Mouse (Mus musculus): ENCODE measurements around the gene Robo1.

Gene Robo1

DNA sequence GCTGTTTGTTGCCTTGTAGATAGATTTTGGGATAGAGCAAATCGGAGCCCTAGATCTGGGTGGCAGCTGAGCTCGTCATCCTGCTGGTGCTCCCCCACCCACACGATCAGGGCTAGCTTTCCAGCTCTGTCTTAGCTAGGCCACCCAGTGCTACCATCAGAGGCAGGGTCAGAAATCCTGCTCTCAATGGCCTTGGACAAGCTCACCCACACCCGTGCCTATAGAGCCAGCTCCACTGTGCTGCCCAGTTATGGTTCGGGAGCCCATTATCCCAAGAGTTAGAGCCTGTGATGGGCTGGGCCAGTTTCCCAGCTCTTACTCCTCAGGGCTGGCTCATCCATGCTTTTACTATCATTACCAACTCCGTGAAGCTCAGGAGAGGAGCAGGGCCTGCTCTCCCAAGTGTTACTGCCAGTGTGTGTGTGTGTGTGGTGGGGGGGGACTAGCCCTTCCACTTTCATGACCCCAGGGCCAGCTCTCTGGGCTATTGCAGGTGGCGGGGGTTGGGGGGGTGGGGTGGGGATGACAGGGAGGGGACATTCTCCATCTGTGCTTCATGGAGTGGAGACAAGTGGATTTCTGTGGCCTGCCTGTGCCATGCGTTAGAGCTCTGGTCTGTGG is 461.2 kb downstream of the Robo1 start:
- no peak for DNase-seq

DNA sequence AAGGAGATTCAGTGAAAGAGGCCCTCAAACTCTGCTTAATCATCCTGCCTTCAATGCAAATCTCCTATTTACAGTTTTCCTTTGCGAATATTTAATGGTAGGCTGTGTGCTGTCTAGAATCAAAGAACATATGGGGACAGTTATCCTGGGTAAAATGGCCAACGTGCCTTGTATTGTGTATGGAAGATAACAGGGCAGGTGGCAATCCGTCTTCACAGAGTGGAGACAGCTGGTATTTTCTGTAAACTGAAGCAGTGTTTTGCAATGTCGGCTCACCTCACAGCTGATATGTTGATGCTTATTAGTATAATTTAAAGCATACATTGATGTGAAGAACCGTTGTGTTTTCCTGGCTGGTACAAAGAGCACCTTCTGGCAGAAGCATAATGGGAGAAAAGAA is 464.2 kb downstream of the Robo1 start:
- no peak for DNase-seq

DNA sequence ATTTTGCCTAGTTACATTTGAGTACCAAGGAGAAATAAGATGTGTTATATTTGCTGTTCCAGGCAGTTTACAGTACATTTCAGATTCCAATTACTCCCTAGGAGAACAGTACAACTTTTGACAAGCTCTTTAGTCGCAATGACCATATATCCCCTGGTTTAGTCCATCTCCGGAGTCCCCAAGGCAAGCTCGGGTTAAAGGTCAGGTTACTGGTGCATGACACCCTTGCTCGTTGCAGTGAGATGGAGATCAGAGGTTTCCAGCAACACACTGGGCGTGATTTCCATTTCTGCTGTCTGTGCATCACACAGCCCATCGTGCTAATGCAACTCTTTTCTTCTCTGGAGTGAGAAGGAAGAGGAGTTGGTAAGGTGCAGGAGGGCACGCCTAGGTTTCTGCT is 464.9 kb downstream of the Robo1 start:
- no peak for DNase-seq

DNA sequence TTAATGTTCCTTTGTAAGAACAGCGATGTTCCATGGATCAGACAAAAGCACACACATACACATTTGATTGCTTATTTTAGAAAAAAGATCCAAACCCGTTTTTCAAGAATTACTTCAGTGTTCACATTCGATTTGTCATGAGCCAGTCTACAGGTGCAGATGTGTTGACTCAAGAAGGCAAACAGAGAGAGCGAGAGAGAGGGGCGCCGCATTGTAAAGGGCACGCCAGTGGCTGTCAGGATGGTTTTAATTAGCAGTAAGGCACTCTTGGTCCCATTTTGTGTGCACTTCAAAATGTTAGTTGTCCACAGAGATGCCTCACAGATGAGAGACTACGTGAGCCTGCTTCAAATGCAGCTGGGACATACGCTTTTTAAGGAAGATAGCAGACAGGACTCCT is 470.4 kb downstream of the Robo1 start:
- DNase-seq: no peak

DNA sequence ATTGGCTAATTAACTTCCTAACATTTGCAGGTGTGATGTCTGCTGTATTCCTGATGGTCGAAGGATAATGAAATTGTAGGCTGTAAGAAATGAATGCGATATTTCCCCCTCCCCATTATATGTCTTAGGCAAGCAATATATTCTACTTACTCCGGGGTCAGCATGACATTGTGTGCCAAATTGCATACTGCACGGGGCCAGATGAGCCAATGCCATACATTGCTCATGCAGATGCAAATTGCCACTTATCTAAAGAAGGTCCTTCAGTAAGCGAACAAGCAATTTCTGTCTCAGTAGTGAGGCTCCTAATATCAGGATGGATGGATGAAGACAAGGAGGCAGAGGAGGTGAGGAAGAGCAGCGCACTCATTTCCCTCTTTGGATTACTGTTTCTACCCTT is 474.1 kb downstream of the Robo1 start:
- no peak for DNase-seq

DNA sequence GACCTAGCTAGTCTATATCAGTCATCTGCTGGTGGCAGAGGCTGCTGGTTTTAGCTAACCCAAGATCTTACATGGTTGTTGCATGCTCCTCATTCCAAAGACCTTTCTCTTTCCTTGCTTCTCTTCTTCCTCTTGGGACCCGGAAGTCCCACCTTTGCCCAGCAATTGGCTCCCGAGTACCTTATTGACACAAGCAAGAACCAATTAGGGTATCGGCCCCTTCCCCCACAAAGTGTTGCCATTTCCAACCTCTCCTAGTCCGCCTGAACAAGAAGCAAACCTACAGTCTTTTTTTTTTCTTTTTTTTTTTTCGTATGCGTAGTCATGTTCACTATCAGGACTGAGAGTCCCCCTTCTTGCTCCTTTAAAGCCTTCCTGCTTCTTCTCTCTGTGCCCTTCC is 478.0 kb downstream of the Robo1 start:
- no peak for DNase-seq

DNA sequence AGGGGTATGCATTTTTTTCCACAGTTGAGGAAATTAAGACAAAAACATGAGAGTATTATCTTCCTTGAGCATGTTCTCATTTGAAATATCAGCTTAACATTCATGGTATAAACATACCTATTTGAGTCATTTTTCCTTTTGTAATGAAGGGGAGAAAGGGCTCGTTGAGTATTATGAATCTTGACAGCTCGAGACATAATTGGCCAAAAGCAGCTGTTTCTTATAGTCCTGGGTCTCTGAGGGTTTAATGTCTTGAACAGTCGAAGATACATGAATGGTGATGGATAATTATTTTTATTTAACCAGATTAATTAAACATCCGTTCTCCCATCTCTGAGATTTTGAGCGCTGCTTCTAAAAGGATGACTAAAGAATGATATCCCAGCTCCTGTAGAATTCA is 478.5 kb downstream of the Robo1 start:
- DNase-seq: no peak

DNA sequence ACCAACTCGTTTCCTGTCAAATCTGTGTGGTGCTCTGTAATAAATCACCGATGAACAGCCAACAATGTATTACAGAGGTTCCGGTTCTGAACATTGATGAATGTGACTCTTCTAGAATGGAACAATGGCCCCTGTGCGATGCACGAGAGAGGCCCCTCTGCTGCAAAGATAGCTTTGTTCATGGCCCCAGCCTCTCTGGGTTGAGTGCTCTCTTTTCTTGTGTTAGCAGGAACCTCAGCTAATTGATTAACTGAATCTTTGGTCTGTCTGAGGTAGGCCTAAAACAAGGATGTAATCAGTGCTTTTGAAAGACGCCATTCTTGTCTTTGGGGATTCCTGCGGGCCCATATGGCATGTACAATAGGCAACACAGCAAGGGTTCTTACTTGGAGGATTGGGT is 479.9 kb downstream of the Robo1 start:
- no peak for DNase-seq

DNA sequence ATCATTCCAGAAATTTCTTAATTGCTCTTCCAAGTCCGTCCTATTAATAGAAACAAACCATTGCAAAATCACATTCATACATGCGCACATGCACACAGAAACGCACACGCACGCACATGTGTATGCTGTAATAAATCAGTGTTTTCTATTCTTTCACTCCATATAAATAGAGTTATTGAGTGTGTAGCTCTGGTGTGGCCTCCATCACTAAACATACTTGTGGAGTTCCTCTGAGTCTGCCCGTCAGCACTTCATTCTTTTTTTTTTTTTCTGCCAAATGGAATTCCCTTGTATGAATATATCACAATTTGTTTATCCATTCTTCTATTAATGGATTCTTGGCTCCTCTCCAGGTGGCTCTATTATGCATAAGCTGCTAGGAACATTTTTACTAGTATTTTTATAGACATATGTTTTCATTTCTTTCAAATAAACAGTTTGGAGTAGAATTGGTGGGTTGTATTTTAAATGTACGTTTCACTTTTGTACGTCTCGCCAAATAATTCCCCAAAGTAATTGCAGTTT is 483.1 kb downstream of the Robo1 start:
- no peak for DNase-seq

DNA sequence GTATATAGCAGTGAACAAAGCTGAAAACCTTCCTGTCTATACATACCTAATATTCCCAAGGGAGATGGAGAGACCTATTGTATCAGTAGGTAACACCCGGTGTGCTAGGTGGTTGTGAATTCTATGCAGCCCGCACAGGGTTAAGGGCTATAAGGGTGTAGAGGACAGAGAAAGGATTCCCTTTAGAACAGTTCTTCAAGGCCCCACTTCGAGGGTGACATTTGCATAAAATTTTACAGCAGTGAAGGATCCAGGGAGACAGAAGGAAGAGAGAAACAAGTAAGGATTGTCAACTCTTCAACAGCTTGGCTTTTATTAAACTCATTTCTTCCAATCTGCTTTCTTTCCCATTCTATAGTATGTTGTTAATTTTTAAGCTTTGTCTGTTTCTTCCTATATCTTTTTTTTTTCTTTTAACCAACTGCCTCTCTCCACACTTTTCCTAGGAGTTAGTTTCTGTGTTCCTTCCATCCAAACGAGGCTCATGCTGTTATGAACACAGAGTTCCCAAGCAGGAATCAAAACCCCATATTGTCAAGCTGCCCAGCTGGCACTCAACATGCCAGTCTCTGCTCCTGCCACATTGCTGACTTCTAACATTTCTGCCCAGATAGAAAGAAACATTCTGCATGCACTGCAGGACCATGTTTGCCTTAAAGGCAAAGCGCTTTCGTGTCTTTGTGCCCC is 486.7 kb downstream of the Robo1 start:
- no peak for DNase-seq

DNA sequence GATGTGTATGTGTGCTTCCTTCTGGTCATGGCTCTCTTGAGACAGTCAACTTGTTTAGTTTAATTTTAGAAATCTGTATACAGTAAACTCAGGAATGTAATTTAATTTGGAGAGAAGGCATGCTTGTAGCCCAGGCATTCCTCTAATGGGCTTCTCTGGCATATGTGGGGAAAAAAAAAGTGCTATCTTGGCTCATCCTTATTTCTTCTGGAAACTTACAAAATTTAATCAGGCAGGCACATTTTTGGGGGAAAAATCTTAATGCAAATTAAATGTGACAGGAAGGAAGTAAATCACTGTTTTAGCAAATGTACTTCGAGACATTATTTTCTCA is 487.2 kb downstream of the Robo1 start:
- no peak for DNase-seq

DNA sequence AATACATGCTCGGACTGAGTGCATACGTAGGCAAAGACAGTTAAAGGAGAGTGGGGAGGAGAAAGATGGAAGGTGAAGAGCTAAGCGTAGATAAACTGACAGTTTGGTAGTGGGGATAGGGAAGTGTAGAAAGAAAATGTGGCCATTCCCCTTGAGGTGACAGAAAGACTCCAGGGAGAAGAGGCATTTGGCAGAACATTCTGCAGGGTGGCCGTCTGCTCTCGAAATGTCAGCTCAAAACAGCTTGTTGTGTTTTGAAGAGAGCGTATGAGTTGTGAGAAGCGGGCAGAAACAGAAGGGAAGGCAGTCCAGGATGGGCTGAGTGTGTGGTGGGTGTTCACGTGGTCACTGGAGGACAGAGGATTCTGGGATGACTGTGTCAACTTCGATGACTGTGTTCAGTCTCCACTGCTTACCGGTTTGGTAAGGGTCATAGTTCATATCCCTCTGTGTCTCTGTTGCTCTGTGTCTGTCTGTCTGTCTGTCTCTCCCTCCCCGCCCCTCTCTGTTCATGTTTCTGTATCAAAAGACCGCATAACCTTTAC is 490.4 kb downstream of the Robo1 start:
- no peak for DNase-seq

DNA sequence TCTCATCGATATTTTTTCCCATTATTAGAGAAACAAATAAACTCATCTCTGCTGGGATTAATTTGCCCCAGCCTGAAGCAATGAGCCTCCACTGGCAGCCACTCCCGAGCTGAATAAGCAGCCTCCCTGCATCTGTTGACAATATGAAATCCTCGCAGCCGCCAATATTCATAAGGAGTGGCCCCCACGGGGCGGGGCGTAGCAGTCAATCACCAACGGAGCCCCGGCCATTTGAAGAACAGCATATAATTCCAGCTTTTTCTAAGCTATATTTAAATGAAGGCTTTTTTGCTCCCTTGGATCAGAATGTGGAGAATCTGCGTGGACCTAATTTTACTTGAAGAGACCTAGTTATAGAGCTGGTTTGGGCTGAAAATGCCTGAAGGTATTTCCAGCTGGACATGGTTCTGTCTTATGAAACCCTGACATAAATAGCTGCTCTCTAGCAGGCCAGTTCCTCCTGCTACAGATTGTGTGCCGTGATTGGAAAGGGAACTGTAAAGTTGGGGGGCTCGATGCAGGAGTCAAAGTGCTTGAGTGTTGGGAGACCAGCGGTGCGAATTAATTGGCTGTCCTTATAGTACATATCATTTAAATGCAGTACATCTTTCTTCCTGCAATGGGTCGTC is 492.1 kb downstream of the Robo1 start:
- peak; percentile 15 for DNase-seq

DNA sequence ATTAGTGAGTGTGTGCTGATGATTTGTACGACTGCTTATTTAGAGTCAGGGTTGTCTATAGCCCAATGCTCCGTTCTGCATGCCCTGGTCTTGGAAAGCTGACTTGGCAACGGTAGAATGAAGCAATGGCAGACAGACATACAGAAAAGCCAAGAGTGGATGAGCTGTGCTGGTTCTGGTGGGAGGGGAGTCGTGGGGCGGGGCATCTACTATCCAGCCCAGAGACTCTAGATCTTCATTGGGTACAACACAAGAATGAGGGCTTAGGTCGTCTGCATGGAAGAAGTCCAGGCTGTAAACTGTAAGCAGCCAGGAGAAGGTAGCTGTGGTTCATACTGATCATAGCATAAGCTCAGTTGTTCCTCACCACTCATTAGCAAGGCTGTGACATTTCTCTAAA is 492.7 kb downstream of the Robo1 start:
- DNase-seq: no peak

DNA sequence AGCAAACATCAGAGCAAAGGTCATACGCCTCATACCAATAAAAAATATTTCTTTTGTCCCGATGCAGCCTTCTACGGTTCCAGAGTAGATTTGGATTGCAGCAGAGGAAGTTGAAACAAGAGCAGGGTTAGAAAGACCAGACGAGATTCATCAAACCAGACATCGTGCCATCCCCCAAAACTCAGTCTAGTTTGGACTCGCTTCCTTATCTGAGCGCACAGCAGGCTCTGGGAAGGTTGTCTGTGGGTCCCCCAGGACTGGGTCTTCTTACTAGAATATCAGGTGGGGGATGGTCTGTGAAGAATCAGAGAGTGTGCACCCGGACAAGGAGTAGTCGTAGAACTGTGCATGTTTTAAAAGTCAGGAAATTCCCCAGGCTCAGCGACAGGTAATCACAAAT is 500.2 kb downstream of the Robo1 start:
- DNase-seq: no peak

DNA sequence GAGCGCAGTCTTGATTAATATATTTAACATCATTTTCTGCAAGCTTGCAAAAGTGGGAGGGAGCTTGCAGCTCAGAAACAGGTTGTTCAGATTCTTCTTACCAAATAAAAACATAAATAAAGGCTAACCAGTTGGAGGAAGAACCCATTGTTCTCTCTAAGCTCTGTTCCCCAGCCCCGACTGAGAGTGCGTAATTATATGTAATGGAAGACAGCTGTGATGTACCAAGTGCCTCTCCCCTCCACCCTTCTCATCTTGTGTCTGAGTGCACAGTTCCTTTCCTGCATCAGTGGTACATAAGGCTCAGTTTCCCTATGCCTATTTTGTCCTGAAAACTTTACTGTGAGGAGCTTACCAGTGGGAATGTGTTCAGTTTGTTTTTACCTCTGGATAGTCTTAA is 502.8 kb downstream of the Robo1 start:
- no peak for DNase-seq

DNA sequence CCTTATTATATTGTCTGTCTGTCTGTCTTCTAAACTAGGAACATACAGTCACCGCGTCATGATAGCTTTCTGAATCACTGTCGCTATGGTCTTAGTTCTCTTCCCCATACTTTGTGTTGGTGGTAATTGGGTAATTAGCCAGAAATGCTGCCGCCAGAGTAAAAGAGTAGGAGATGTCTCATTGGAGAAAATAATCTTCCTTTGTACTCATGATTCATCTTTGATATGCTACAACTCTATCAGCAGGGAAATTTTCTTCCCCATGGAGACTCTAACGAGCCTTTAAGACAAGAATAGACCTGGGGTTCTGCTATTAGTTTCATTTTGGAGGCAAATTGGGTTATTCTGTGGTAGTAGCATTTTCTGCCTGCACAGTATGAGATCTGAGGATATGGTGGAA is 503.4 kb downstream of the Robo1 start:
- DNase-seq: no peak

DNA sequence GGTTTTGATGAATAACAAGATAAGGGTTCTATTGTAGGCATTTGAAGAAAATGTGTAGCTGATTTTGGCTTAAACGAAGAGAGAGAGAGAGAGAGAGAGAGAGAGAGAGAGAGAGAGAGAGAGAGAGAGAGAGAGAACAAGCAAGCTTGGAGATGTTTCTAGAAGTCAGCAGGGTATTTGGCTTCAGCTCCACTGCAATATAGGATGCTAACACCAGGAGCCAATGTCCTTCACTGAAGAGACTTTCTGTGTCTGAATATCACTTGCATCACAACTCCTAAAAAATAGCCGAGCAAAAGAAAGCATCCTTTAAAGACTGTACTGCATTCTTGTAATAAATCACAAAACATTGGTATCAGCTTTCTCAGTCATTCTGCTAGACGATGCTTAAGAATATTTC is 503.8 kb downstream of the Robo1 start:
- no peak for DNase-seq

DNA sequence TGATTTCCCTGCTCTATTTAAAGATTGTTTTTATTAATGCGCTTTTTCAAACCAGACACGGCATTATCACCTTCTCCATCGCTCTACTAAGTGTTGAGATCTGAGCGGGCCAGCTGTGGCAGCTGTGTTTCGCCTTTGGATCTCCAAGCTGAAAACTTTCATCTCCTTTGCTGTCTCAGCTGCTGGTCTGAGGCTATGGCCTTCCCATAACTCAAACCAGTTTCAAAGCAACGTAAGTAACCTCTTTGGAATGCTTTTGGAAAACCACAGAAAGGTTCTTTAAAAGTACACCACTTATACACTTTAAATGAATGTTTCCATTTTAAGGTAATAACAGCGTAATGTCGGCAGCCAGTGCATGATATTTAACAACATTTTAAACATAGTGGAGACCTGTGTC is 520.3 kb downstream of the Robo1 start:
- no peak for DNase-seq

DNA sequence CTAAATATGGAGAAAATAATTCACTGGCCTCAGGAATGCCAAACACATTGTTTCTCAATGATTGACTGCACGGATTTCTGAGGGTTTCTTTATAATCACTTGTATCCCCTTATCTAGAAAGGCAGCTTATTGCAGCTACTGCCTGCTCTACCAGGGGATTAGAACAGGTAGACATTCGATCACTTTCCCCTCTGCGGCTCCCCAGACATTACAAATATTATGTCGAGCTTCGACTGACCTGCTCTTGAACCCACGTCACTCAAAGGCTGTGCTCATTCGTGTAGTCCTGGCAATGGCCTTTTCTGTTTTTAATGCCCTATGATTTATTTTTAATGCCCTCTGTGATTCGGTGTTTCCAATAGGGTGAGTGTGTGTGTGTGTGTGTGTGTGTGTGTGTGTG is 521.4 kb downstream of the Robo1 start:
- DNase-seq: no peak

DNA sequence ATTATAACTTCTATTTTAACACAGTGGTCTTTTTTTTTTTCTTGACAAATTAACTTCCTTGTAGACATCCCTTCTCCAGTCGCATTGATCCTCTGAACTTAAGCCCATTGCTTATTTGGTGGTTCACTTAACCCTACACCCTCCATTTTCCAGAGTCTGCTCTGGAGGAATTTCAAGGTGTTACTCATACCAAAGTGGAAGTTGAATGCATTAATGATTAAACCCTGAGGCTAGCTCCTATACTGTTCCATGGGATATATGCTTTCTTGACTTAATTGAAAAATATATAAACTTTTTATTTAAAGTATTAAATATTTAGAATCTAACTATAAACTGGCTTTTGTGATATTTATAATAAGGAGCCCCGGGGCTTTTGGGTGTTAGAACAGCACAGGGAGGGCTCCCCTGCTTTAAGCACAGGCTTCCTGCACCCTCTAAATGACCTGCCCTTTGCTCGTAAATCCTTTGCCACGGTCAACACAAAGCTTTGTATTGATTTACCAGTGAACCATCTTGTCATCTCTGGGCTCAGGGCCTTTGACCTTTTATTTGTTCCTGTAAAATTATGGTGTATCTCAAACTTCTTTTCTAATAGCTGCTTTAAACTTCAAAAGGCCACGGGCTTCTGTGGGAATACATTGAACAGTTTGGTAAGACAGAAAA is 522.4 kb downstream of the Robo1 start:
- no peak for DNase-seq

DNA sequence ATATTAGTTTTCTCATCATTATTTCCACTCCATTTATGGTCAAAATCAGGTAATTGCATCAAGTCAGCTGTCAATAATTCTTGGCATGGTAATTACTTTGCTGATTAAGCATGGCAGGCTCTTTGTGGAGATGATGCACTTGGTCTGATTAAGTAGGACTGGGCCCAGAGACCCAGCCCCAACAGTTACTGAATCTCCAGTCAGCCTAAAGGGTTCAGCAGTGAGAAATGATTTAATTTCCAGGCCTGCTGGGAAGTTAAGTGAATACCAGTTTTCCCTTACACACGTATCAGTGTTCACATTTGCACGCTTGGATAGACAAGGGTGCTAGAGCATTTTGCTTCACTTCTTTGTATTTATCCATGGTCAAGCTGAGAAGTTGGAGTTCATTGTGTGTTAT is 526.2 kb downstream of the Robo1 start:
- DNase-seq: no peak

DNA sequence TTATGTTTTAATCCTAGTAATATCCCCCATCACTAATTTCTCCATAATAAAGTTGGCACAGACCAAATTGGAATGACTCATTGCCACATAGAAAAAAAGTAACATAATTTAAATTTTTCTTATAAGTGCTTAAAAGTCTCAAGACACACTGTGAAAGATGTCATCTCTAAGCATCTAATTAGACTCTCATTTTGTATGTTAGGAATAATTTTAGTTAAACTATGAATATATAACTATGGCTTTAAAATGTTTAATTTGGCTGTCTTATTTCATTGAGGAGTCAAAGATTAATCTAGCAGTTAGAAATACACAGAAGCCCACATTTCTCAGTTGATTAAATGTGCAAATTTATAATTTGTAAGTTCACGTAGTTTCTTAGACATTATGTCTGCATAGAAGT is 530.9 kb downstream of the Robo1 start:
- DNase-seq: no peak

DNA sequence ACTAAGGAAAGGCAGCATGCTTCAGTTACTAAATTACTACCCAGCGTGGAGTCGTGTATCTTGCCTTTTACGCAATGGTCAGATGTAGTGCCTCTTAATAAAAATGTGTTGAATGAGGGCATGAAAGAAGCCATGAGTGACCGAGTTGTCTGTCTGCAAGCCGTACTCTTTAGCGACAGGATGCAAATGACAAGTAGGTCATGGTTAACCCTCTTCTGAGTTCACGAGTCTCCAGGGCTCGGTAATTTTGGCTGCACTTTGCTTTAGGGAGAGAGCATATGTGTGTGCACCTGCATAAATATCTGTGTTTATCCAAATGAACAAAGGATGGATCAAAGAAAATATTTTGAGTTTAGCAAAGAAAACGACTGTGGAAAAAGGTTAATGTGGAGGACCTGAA is 533.0 kb downstream of the Robo1 start:
- no peak for DNase-seq
